Mouse (Mus musculus) neural tube, embryonic 14.5 days (tissue): ENCODE measurements around the gene Vmn1r1. TPM values are rescaled to one million over a fixed set of nuclear protein-coding genes. Genes with fewer than 3 reads are reported as not detected.

Experiments used
- ATAC-seq: fragments of 200-750 bp; cut with Nextera tagmentation; 2 replicates; pipeline ENCODE4 v1.8.0; 2017; ENCODE audit warnings: low read depth, mild to moderate bottlenecking, moderate TSS enrichment, moderate library complexity
- H3K27ac ChIP-seq: fragments of 300-500 bp; sonication (generic); 2 replicates; pipeline ENCODE4 v1.5.1; 2014; ENCODE audit warnings: low read depth, mild to moderate bottlenecking, control low read depth, low read length, moderate library complexity, mixed read lengths
- H3K27me3 ChIP-seq: fragments of 300-500 bp; sonication (generic); 2 replicates; pipeline ENCODE4 v1.6.1; 2014; ENCODE audit warnings: low read length; ENCODE audit not compliant: control insufficient read depth, insufficient read depth
- H3K36me3 ChIP-seq: fragments of 300-500 bp; sonication (generic); 2 replicates; pipeline ENCODE4 v1.6.1; 2014; ENCODE audit warnings: low read length, mixed read lengths; ENCODE audit not compliant: control insufficient read depth, insufficient read depth
- H3K4me1 ChIP-seq: fragments of 300-500 bp; sonication (generic); 2 replicates; pipeline ENCODE4 v1.6.1; 2014; ENCODE audit warnings: low read length; ENCODE audit not compliant: control insufficient read depth, insufficient read depth
- H3K4me2 ChIP-seq: fragments of 300-500 bp; sonication (generic); 2 replicates; pipeline ENCODE4 v1.6.1; 2014; ENCODE audit warnings: mild to moderate bottlenecking, low read depth, low read length, control low read depth
- H3K4me3 ChIP-seq: fragments of 300-500 bp; sonication (generic); 2 replicates; pipeline ENCODE4 v1.5.1; 2014; ENCODE audit warnings: low read depth, low read length, control low read depth, mixed read lengths
- H3K9ac ChIP-seq: fragments of 300-500 bp; sonication (generic); replicated peaks from 2 replicates; pipeline ENCODE4 v1.6.1; 2014; ENCODE audit warnings: low read depth, mild to moderate bottlenecking, control low read depth, low read length, mixed read lengths
- H3K9me3 ChIP-seq: fragments of 300-500 bp; sonication (generic); 2 replicates; pipeline ENCODE4 v1.6.1; 2016; ENCODE audit warnings: low read length; ENCODE audit not compliant: control insufficient read depth
- WGBS: fragments of 180-500 bp; shearing (Covaris S2); extraction: QIAGEN DNeasy Blood & Tissue Kit; methylation state at CpG from one replicate; pipeline ENCODE4 v1.1.7; 2014; 5-methylcytosine and 5-hydroxymethylcytosine counted together
- polyA plus RNA-seq: library from polyadenylated mRNA; unstranded; fragments of >200 nt; fragmentation: Nextera tagmentation; extraction: Ambion mirVana; gene quantifications from 2 replicates; pipeline ENCODE4 v1.2.1, GENCODE M21; 2014

Vmn1r1 gene
- polyA plus RNA-seq, 1 experiment from 2014 or later: not detected

- no peak overlapping the region for H3K4me3 ChIP-seq
- H3K4me2 ChIP-seq: no peak overlapping the region
- ATAC-seq: no peak
- no peak overlapping the region for H3K9ac ChIP-seq
- no peak overlapping the region for H3K27ac ChIP-seq
- no peaks in the 10 kb centered on the region for H3K36me3 ChIP-seq
- no peaks in the 10 kb centered on the region for H3K27me3 ChIP-seq
- no peaks in the 10 kb centered on the region for H3K9me3 ChIP-seq
- H3K4me1 ChIP-seq: no peaks in the 10 kb centered on the region
- 71% methylated on average over 13 of the region's 13 CpGs for WGBS
Measured at GRCm38 (mm10) chr1:182108397-182109099, 55.7 kb downstream of the Vmn1r1 start.

DNA sequence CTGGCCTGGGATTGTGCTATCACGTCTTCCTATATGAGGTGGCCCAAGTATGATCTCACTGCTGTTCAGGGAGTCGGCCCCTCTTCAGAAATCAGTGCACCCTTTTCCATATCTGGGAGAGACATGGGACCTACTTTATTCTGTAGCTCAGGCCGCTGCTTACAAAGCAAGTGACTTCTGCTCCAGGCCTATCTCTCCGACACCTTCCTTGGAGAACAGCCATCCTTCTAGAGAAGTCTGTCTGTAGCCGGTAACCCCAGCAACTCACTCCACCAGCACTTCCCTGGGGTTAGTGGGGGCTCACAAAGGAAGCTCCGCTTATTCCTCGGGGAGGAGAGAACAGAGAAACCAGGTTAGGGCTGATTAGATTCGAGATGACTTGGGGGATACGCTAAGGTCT, 57.0 kb downstream of the Vmn1r1 start:
- Histone ChIP-seq H3K9ac (no peak overlapping the region), H3K27me3 (no peaks in the 10 kb centered on the region), H3K27ac (no peak overlapping the region), H3K4me1 (no peaks in the 10 kb centered on the region), H3K4me3 (no peak overlapping the region), H3K4me2 (no peak overlapping the region), H3K36me3 (no peaks in the 10 kb centered on the region), H3K9me3 (no peaks in the 10 kb centered on the region)
- no peak for ATAC-seq
- WGBS: 83% methylated on average over 9 of the region's 9 CpGs

GRCm38 (mm10) chr1:182105023-182105422, 59.3 kb downstream of the Vmn1r1 start:
- Histone ChIP-seq H3K36me3 (no peaks in the 10 kb centered on the region), H3K4me1 (no peaks in the 10 kb centered on the region), H3K9ac (no peak overlapping the region), H3K27ac (no peak overlapping the region), H3K4me3 (no peak overlapping the region), H3K4me2 (no peak overlapping the region), H3K9me3 (no peaks in the 10 kb centered on the region), H3K27me3 (no peaks in the 10 kb centered on the region)
- WGBS: 49% methylated on average over 3 of the region's 3 CpGs
- ATAC-seq: no peak

Other genes starting within 250 kb of the Vmn1r1 start
- gene Enah, start 144.5 kb downstream of the Vmn1r1 start, polyA plus RNA-seq: 47.4 and 51.7 TPM in 2 replicates
- 151 and 153 TPM in 2 replicates for gene Srp9, start 39.7 kb downstream of the Vmn1r1 start, polyA plus RNA-seq
- 96.7 and 101 TPM in 2 replicates for gene Degs1, start 118.3 kb upstream of the Vmn1r1 start, polyA plus RNA-seq
- 40.4 and 42.3 TPM in 2 replicates for gene Fbxo28, start 177.1 kb upstream of the Vmn1r1 start, polyA plus RNA-seq
- gene Trp53bp2, start 244.7 kb upstream of the Vmn1r1 start, polyA plus RNA-seq: 16.9 and 23.8 TPM in 2 replicates